Mouse (Mus musculus) hindbrain, postnatal 0 days (tissue): ENCODE data around the gene Cradd. TPM values are rescaled to one million over a fixed set of nuclear protein-coding genes. Genes with fewer than 3 reads are reported as not detected.

Experiments
- ATAC-seq: fragments of 200-750 bp; cut with Nextera tagmentation; 2 replicates; pipeline ENCODE4 v1.8.0; 2017; ENCODE audit warnings: mild to moderate bottlenecking, moderate TSS enrichment, moderate library complexity
- DNase-seq: peaks from one replicate; pipeline ENCODE4 v3.0.0-alpha.2; 2015; ENCODE audit warnings: low spot score
- H3K27ac ChIP-seq: fragments of 300-500 bp; sonication (generic); 2 replicates; pipeline ENCODE4 v1.5.1; 2014; ENCODE audit warnings: mild to moderate bottlenecking
- H3K27me3 ChIP-seq: fragments of 300-500 bp; sonication (generic); 2 replicates; pipeline ENCODE4 v1.6.1; 2014; ENCODE audit warnings: low read length, mixed read lengths; ENCODE audit not compliant: insufficient read depth
- H3K36me3 ChIP-seq: fragments of 300-500 bp; sonication (generic); 2 replicates; pipeline ENCODE4 v1.6.1; 2014; ENCODE audit warnings: low read length, mixed read lengths; ENCODE audit not compliant: insufficient read depth
- H3K4me1 ChIP-seq: fragments of 300-500 bp; sonication (generic); 2 replicates; pipeline ENCODE4 v1.6.1; 2014; ENCODE audit warnings: antibody characterized with exemption, low read length, mixed read lengths; ENCODE audit not compliant: insufficient read depth
- H3K4me2 ChIP-seq: fragments of 300-500 bp; sonication (generic); 2 replicates; pipeline ENCODE4 v1.6.1; 2014; ENCODE audit warnings: low read depth, mild to moderate bottlenecking, low read length, moderate library complexity, mixed read lengths
- H3K4me3 ChIP-seq: fragments of 300-500 bp; sonication (generic); 2 replicates; pipeline ENCODE4 v1.5.1; 2014; ENCODE audit warnings: low read length
- H3K9ac ChIP-seq: fragments of 300-500 bp; sonication (generic); replicated peaks from 2 replicates; pipeline ENCODE4 v1.6.1; 2014; ENCODE audit warnings: mild to moderate bottlenecking, low read length, moderate library complexity, mixed read lengths
- H3K9me3 ChIP-seq: fragments of 300-500 bp; sonication (generic); 2 replicates; pipeline ENCODE4 v1.6.1; 2016; ENCODE audit warnings: low read length, mixed read lengths
- CTCF ChIP-seq: IDR thresholded peaks from 2 replicates; pipeline ENCODE4 v1.5.1; 2016; ENCODE audit warnings: antibody characterized with exemption, control low read depth, low read depth
- WGBS: fragments of 180-500 bp; shearing (Covaris S2); extraction: QIAGEN DNeasy Blood & Tissue Kit; methylation state at CpG from one replicate; pipeline ENCODE4 v1.1.7; 2014; 5-methylcytosine and 5-hydroxymethylcytosine counted together
- polyA plus RNA-seq: library from polyadenylated mRNA; unstranded; fragments of >200 nt; fragmentation: Nextera tagmentation; extraction: Ambion mirVana; gene quantifications from 2 replicates; pipeline ENCODE4 v1.2.1, GENCODE M21; 2015
- total RNA-seq: library from RNA; depleted of rRNA; stranded (reverse); fragments of >200 nt; gene quantifications from 2 replicates; pipeline ENCODE4 v1.2.3, GENCODE M21; 2014

Gene Cradd
- total and polyA plus RNA-seq, 2 experiments from 2014 or later, result 8.9 to 15.5 TPM

DNA sequence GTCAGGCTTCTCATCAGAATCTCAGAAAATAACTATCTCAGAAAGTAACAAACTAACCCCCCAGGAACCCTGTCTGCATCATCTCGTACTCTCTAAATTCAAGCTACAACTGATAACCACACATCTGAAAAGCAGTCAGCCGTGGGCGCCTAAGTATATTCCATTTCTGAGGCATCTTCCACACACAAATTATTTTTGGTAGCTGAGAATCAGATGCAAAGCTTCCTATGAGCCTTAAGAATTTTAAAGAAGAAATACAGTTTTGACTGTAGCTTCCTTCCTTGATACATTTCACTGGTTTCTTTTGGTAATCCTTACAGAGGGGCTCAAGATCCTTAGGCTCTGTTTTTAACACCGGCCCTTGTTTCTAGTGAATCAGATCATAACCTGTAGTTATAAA lies 58.4 kb downstream of the Cradd start:
- no peak for ATAC-seq
- no peak for DNase-seq
- 81% methylated on average over 4 of the region's 4 CpGs for WGBS
- Histone ChIP-seq H3K27me3 (peaks cover 13% of the 10 kb centered on the region; the same call in 1 of the 2 replicates), H3K9ac (no peak overlapping the region), H3K27ac (no peak overlapping the region), H3K36me3 (no peaks in the 10 kb centered on the region), H3K4me1 (no peaks in the 10 kb centered on the region), H3K9me3 (no peaks in the 10 kb centered on the region), H3K4me3 (no peak overlapping the region), H3K4me2 (no peak overlapping the region)
- no peak for TF ChIP-seq CTCF

DNA sequence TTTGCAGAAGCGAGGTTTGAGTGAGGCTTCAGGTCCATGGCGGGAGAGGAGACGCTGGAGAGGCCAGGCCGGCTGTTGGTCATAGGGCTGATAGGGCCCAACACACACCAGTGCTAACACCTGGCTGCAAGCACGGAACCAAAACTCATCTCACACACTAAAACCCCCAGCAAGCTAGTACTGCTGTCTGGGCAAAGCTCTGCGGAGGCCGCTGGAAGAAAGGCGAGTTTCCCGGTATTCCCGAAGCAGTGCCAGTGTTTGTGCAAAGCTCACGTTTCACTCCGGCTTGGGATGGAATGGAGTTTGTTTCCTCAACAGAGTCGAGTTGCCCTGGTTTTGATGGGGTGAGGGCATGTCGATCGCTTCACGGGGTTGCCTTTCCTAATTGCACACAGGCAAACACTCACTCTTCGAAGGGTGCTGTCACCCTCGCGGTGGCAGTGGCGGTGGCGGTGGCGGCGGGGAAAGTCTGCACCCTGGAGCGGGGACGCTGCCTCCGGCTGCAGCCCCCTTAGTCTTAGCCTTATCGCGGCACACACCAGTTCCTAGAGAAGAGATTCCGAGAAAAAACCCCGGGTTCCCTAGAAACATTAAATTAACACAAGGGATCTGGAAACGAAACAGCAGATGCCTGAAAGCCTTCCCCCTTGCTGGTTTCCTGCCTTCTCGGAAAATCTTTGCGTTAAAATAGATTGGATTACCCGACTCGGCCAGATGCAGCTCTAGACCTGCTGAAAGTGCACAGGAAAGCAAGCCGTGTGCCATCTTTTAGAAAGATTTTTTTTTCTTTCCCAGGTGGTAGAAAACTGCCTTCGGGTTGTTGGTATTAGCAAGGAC lies 59.2 kb downstream of the Cradd start:
- H3K27me3 ChIP-seq, result peaks cover 13% of the 10 kb centered on the region; the same call in 1 of the 2 replicates
- no peak for ATAC-seq

GRCm38 (mm10) chr10:95262388-95262787 lies 61.5 kb downstream of the Cradd start:
- WGBS, result 56% methylated on average over 11 of the region's 11 CpGs
- no peak for DNase-seq
- H3K27me3 ChIP-seq, result peaks cover 13% of the 10 kb centered on the region; the same call in 1 of the 2 replicates

More for the DNA sequence above, 59.2 kb downstream of the Cradd start:
- Histone ChIP-seq H3K4me2 (peak overlapping the region; percentile 73), H3K36me3 (no peaks in the 10 kb centered on the region), H3K4me3 (peak overlapping the region; percentile 39), H3K27ac (no peak overlapping the region), H3K4me1 (no peaks in the 10 kb centered on the region), H3K9ac (peak overlapping the region; percentile 47), H3K9me3 (no peaks in the 10 kb centered on the region)
- 10% methylated on average over 37 of the region's 37 CpGs for WGBS
- DNase-seq, result peak; percentile 46
- no peak for TF ChIP-seq CTCF

DNA sequence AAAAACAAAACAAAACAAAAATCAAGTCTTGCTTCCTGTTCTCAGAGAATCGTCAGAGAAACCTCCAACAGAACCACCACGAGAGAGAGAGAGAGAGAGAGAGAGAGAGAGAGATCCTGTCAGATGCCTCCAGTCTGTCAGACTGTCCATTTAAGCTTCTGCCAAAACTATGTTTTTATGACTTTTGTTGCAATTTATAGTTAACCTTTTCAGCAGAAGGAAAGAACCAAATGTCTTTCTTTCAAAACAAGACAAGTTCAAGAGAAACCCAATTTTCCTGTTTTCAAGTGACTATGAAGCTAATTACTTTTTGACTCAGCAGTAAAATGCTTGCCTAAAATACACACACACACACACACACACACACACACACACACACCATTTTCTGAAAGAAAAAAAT lies 62.7 kb downstream of the Cradd start:
- Histone ChIP-seq H3K9me3 (no peaks in the 10 kb centered on the region), H3K4me1 (peaks cover 5% of the 10 kb centered on the region), H3K4me3 (no peak overlapping the region), H3K27me3 (peaks cover 12% of the 10 kb centered on the region; the same call in 1 of the 2 replicates), H3K27ac (no peak overlapping the region), H3K4me2 (no peak overlapping the region), H3K9ac (no peak overlapping the region), H3K36me3 (no peaks in the 10 kb centered on the region)
- DNase-seq (no peak), ATAC-seq (no peak)
- TF ChIP-seq CTCF, result no peak
- 66% methylated on average over 2 of the region's 2 CpGs for WGBS

More at GRCm38 (mm10) chr10:95262388-95262787, 61.5 kb downstream of the Cradd start:
- Histone ChIP-seq H3K4me1 (peaks cover 5% of the 10 kb centered on the region), H3K36me3 (no peaks in the 10 kb centered on the region), H3K4me2 (no peak overlapping the region), H3K9ac (no peak overlapping the region), H3K9me3 (no peaks in the 10 kb centered on the region), H3K27ac (no peak overlapping the region), H3K4me3 (no peak overlapping the region)
- no peak for ATAC-seq
- TF ChIP-seq CTCF, result no peak

- peaks cover 5% of the 10 kb centered on the region for H3K4me1 ChIP-seq
- no peak overlapping the region for H3K4me3 ChIP-seq
- H3K9me3 ChIP-seq, result no peaks in the 10 kb centered on the region
- DNase-seq (no peak), ATAC-seq (no peak)
- no peak for TF ChIP-seq CTCF
- H3K4me2 ChIP-seq, result no peak overlapping the region
- H3K36me3 ChIP-seq, result no peaks in the 10 kb centered on the region
- no peak overlapping the region for H3K9ac ChIP-seq
- H3K27me3 ChIP-seq, result peaks cover 7% of the 10 kb centered on the region; the same call in 1 of the 2 replicates
- H3K27ac ChIP-seq, result no peak overlapping the region
- WGBS, result 74% methylated on average over 3 of the region's 3 CpGs
Measured at GRCm38 (mm10) chr10:95260420-95260819, 63.5 kb downstream of the Cradd start.

DNA sequence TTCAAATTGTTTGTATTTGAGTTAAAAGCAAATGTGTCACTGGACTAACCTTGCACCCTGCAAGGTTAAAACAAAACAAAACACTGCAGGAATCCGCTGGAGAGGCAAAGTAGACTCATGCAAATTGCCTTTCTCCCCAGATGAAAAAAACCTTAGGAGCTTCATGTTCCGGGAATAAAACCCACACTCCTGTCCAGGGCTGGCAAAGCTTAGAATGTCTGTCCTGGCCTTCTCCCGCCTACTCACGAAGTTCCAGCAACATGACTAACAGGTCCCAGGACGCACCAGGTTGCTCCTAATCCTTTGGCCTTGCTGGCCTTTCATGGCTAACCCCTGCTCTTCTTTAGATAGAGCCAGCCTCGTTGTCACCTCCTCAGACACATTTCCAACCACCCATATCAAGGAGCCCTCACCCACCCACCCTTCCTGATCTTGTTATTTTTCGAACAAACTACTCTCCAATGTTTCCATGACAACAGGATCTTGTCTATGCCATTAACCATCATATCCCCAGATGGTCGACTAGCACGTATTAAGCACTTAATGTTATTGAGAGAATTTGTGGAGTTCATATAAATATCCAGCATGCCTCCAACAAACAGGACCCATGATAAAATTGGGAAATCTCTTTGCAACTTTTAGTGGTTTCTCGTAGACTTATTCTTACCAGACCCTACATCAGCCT lies 65.3 kb downstream of the Cradd start:
- 60% methylated on average over 10 of the region's 10 CpGs for WGBS
- Histone ChIP-seq H3K4me3 (no peak overlapping the region), H3K27me3 (peaks cover 7% of the 10 kb centered on the region; the same call in 1 of the 2 replicates), H3K9ac (no peak overlapping the region), H3K27ac (no peak overlapping the region), H3K9me3 (no peaks in the 10 kb centered on the region), H3K4me2 (no peak overlapping the region), H3K4me1 (peaks cover 13% of the 10 kb centered on the region), H3K36me3 (no peaks in the 10 kb centered on the region)
- DNase-seq, result no peak
- TF ChIP-seq CTCF, result no peak
- no peak for ATAC-seq
